Mouse (Mus musculus): ENCODE results near the gene Myo1h. TPM values are rescaled to one million over a fixed set of nuclear protein-coding genes. Genes with fewer than 3 reads are reported as not detected.

Gene Myo1h
- polyA plus RNA-seq, 1 experiment from 2014 or later: 0.40 TPM

DNA sequence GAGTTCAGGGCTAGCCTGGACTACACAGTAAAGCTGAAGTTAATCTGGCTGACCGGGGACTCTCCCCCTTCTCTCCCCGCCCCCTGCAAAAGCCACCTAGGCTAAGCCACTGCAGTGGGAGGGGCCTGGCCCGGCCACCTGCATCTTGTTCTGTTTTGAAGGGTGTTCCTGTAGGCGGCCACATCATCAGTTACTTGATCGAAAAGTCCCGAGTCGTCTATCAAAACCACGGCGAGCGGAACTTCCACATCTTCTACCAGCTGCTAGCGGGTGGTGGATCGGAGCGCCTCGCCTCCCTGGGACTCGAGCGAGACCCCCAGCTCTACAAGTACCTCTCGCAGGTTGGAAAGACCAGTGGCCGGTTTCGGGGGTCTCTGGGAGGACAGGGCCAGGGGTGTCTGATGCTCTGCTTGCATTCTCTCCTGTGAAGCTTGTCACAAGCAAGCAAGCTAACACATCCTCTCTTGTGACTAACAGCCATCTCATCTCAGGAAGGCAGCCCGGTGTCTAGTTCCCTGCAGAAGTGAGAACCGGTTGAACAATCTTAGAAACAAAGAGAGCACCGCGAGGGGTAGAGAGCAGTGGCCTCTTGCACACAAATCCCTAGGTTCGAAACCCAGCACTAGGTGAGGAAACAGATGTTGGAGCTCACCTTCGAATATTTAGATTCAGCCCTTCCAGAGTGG, 34.3 kb downstream of the Myo1h start:
- no peak for TF ChIP-seq CTCF (IDR thresholded peaks at IDR 0.05)
- no peak for DNase-seq (ENCODE audit: low read depth, low spot score)
- peaks cover 6% of the 10 kb centered on the region for H3K27me3 ChIP-seq
- in situ Hi-C loops (cut with MboI; ENCODE audit: low pct_unique_long_range_greater_than_20kb): no loop called here
- no peak for ATAC-seq
- ChIA-PET CTCF (interaction anchor here (1.0 to 1.6 kb wide), 6 partner anchors 8 to 137 kb away, joined by 3 to 6 read pairs (median 4); no protein-coding TSS in a partner anchor), POLR2A (no interaction called here)

DNA sequence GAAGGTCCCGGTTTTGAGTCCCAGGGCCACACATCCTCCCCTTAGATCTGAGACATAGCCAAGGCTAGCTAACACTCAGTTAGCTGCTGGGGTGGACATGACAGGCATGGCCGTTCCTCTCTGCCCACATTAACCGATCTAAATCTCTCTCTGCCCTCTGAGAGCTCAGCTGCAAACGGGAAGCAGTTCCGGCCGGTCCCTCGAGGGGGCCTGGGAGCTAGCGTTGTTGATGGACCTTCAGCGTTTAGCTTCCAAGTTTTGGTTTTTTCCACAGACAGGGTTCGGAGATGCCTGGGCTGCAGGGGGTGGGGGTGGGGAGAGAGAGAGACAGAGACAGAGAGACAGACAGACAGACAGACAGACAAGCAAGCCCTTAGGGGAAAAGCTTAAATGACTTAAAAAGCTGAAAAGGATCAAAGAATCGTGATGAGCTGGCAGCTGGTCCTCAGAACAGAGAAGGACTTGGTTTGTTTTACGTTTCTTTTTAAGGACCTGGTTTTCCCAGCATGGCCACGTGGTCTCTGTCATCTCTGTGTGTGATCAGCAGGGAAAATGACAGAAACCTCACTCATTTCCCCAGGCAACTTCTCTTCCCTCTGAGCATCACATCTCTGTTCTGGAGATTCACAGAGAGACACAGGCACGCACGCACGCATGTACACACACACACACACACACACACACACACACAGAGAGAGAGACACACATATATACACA, 35.0 kb downstream of the Myo1h start:
- ATAC-seq (no peak), DNase-seq (ENCODE audit: low read depth, low spot score) (no peak)
- ChIA-PET CTCF (interaction anchor here (0.7 to 1.6 kb wide), 7 partner anchors 9 to 137 kb away, joined by 3 to 6 read pairs (median 4); no protein-coding TSS in a partner anchor), POLR2A (no interaction called here)
- peaks cover 10% of the 10 kb centered on the region for H3K27me3 ChIP-seq
- TF ChIP-seq CTCF (IDR thresholded peaks at IDR 0.05): peak; percentile 37
- in situ Hi-C loops (cut with MboI; ENCODE audit: low pct_unique_long_range_greater_than_20kb): no loop called here

DNA sequence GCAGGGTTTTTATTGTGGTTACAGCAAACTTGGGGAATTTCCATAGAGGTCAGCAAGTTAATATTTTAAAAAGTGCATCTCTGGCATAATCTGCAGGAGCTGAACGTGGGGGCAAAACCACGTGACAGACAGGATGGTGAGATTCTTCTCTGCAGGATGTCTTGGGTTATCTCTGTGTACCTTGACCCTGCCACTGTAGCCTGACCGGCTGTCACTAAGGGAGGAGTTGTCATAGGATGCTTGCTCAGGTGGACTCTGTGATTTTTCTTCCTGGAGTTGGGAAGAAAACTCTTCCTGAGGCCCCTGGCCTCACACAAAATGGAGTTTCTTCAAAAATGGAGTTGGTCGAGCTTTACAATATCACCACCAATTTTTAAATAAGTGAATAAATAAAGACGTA, 54.0 kb downstream of the Myo1h start:
- CTCF ChIA-PET: no interaction called here
- ATAC-seq: no peak
- no peak for TF ChIP-seq CTCF (IDR thresholded peaks at IDR 0.05)

DNA sequence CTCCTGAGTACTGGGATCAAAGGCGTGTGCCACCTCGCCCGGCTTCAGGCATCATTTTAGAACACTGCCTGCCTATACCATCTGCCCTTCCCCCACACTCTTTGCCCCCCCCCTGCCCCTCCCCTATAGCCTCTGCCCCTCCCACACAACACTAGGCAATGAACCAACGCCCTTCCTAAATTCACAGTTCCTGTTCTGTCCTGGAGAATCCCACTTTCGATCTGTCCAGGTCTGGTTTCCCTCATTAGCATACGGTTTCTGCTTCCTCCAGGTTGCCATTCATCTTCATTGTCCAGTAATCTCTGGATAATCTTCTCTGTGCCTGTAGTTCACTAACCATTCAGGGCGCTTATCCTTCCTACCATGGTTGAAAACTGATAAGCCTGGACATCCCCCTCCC, 54.6 kb downstream of the Myo1h start:
- CTCF ChIA-PET: no interaction called here

More for the DNA sequence above, 54.0 kb downstream of the Myo1h start:
- H3K27me3 ChIP-seq: peaks cover 3% of the 10 kb centered on the region
- no peak for DNase-seq (ENCODE audit: low read depth, low spot score)
- POLR2A ChIA-PET: no interaction called here
- in situ Hi-C loops (cut with MboI; ENCODE audit: low pct_unique_long_range_greater_than_20kb): no loop called here

DNA sequence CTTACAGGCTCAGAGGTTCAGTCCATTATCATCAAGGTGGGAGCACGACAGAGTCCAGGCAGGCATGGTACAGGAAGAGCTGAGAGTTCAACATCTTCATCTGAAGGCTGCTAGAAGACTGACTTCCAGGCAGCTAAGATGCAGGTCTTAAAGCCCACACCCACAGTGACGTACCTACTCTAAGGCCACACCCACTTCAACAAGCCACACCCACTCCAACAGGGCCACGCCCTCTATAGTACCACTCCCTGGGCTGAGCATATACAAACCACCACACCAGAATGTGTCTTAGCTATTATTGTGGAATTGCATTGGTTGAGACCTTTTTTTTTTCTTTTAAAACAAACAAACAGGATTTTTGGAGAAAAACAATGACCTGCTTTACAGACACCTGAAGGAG, 56.6 kb downstream of the Myo1h start:
- DNase-seq (ENCODE audit: low read depth, low spot score) (no peak), ATAC-seq (no peak)
- CTCF ChIA-PET: interaction anchor here (0.8 kb wide), 1 partner anchor 12 kb away, joined by 3 read pairs; no protein-coding TSS in a partner anchor
- in situ Hi-C loops (cut with MboI; ENCODE audit: low pct_unique_long_range_greater_than_20kb): no loop called here
- H3K27me3 ChIP-seq: peaks cover 3% of the 10 kb centered on the region
- POLR2A ChIA-PET: no interaction called here
- no peak for TF ChIP-seq CTCF (IDR thresholded peaks at IDR 0.05)

More for the DNA sequence above, 54.6 kb downstream of the Myo1h start:
- in situ Hi-C loops (cut with MboI; ENCODE audit: low pct_unique_long_range_greater_than_20kb): no loop called here
- POLR2A ChIA-PET: no interaction called here
- ATAC-seq (no peak), DNase-seq (ENCODE audit: low read depth, low spot score) (no peak)
- no peak for TF ChIP-seq CTCF (IDR thresholded peaks at IDR 0.05)
- H3K27me3 ChIP-seq: peaks cover 3% of the 10 kb centered on the region

DNA sequence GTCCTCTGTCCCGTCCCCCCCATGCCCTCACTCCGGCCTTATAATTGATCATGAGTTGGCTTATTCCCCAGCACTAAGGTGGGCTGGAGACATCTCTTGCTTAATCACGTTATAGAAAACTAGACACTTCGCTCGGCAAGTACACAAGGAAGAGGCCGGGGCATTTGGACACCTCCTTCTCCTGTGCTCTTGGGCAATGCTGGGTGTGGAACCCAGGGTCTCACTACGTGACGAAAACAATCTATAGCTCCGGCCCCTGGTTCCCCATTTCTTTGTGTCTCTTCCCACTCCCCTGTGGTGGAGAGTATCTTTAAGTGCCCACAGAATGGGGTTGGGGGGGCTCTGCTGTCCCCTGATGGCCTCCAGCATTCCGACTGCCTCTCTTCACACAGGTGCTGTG, 58.0 kb downstream of the Myo1h start:
- in situ Hi-C loops (cut with MboI; ENCODE audit: low pct_unique_long_range_greater_than_20kb): no loop called here

DNA sequence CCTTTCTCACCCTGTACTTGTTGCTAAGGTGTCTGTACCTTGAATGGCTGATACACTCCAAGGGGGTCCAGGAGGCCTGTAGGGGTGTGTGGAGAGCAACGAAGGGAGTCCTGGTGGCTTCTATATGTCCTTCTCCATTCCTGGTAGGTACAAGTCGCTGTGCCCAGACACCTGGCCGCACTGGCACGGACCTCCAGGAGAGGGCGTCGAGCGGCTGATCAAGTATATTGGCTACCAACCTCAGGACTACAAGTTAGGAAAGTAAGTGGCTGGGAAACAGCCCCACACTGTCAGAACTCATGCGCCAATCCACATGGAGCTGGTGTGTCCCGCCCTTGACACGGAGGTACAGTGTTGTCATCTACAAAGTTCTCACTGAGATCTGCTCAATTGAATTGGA, 62.5 kb downstream of the Myo1h start:
- TF ChIP-seq CTCF (IDR thresholded peaks at IDR 0.05): no peak
- H3K27me3 ChIP-seq: no peaks in the 10 kb centered on the region
- ChIA-PET CTCF (no interaction called here), POLR2A (no interaction called here)
- DNase-seq (ENCODE audit: low read depth, low spot score) (no peak), ATAC-seq (no peak)
- in situ Hi-C loops (cut with MboI; ENCODE audit: low pct_unique_long_range_greater_than_20kb): no loop called here

More for the DNA sequence above, 58.0 kb downstream of the Myo1h start:
- DNase-seq (ENCODE audit: low read depth, low spot score) (no peak), ATAC-seq (no peak)
- H3K27me3 ChIP-seq: no peaks in the 10 kb centered on the region
- POLR2A ChIA-PET: no interaction called here
- CTCF ChIA-PET: no interaction called here
- TF ChIP-seq CTCF (IDR thresholded peaks at IDR 0.05): no peak

DNA sequence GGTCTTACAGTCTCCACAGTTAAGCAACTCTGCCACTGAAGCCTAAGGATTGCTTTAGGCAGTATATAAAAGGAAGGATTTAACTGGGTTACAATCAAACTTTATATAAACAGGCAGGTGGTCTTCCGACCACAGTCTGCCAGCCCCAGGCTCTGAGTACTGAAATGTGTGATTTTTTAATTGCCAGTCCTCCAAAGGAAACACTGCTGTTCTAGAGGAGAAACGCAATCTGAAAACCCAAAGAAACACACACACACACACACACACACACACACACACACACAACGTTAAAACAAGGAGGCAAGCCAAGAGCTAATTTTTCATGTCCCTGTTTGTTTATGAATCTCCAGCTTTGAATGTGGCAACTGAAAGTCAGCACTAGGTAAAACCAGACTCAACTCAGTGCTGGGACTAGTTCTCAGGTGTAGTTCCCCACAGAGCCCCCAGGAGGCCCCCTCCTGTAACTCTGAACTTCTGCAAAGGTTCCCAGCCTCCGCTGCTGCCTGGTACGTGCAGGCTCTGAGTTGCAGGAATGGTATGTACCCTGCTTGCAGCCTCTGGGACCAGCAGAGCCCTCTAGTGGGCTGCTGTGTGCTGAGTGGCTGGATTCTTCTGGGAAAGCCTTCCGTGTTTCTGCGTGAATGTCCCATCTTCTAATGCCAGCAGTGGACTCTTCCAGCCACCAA, 67.4 kb downstream of the Myo1h start:
- TF ChIP-seq CTCF (IDR thresholded peaks at IDR 0.05): no peak
- DNase-seq (ENCODE audit: low read depth, low spot score) (peak; percentile 71), ATAC-seq (peak; percentile 86)
- CTCF ChIA-PET: interaction anchor here (0.9 to 2.6 kb wide), 5 partner anchors 9 to 48 kb away, joined by 3 to 8 read pairs (median 7); no protein-coding TSS in a partner anchor
- POLR2A ChIA-PET: interaction anchor here (0.6 kb wide), 1 partner anchor 17 kb away, joined by 3 read pairs; no protein-coding TSS in a partner anchor
- in situ Hi-C loops (cut with MboI; ENCODE audit: low pct_unique_long_range_greater_than_20kb): loop anchor here (5.0 kb wide), 1 partner anchor 44 kb away; no protein-coding TSS in a partner anchor
- no peaks in the 10 kb centered on the region for H3K27me3 ChIP-seq

DNA sequence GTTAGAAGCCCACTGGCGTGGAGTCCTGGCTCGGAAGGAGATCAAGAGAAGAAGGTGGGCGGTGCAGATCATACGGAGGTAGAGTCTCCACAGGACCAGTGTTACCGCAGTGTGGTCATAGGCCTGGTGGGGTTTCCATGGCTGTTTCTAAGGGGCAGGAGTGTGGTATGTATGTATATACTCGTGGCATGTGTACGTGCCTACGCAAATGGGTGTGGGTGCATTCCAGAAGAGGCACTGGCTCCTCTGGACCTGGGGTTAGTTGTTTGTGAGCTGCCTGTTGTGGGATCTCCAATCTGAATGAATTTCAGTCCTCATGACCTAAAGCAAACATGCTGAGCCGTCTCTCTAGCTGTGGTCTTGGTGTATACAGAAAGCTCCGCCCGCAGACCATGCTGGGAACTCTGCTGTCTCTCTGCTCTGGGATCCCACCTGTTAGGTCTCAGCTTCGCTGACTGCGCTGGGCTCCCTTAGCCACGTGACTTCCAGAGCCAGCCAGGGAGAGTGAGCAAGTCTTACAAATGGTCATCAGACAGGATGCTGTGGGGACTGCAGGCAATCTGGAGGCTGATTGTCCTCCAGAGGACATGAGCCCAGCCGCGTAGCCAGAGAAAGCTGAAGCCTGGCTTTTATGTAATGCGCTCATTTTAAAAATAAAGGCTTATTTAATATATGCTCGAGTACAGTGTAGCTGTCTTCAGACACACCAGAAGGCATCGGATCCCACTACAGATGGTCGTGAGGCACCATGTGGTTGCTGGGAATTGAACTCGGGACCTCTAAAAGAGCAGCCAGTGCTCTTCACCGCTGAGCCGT, 68.2 kb downstream of the Myo1h start:
- no peaks in the 10 kb centered on the region for H3K27me3 ChIP-seq
- peak; percentile 7 for ATAC-seq
- in situ Hi-C loops (cut with MboI; ENCODE audit: low pct_unique_long_range_greater_than_20kb): loop anchor here (5.0 kb wide), 1 partner anchor 45 kb away; no protein-coding TSS in a partner anchor
- CTCF ChIA-PET: interaction anchor here (0.7 to 2.6 kb wide), 10 partner anchors 9 to 250 kb away, joined by 3 to 9 read pairs (median 4); no protein-coding TSS in a partner anchor
- POLR2A ChIA-PET: no interaction called here
- no peak for DNase-seq (ENCODE audit: low read depth, low spot score)
- TF ChIP-seq CTCF (IDR thresholded peaks at IDR 0.05): no peak

DNA sequence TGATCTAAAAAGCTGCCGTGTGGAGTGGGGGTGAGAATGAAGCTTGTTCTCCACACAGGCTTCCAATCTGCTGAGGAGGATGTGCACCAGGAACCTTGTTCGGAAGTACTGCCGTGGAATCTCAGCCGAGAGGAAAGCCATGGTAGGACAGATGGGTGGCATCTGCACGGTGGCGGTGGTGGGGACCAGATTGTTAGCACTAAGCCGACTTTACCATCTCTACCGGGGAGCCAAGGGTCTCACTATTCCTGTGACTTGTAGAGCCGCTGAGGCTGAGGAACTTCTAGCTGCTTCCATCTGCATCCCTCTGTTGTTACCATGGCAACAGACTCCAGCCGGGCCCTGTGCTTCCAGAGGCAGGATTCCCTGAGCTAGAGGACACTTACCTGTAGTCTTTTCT, 69.9 kb downstream of the Myo1h start:
- DNase-seq (ENCODE audit: low read depth, low spot score) (no peak), ATAC-seq (no peak)
- ChIA-PET POLR2A (no interaction called here), CTCF (interaction anchor here (0.9 to 1.9 kb wide), 6 partner anchors 12 to 102 kb away, joined by 3 to 9 read pairs (median 4); no protein-coding TSS in a partner anchor)
- in situ Hi-C loops (cut with MboI; ENCODE audit: low pct_unique_long_range_greater_than_20kb): loop anchor here (5.0 kb wide), 1 partner anchor 47 kb away; no protein-coding TSS in a partner anchor
- H3K27me3 ChIP-seq: no peaks in the 10 kb centered on the region
- TF ChIP-seq CTCF (IDR thresholded peaks at IDR 0.05): no peak
